Mouse (Mus musculus) skeletal muscle tissue, adult 2 months (tissue): ENCODE results near the gene Olfr651.
A peak's percentile ranks its signal among the peaks of the same experiment; 100 is the strongest.
"Not testable (repeated sequence)": the region's sequence is repeated elsewhere in the genome, so short reads cannot be mapped to it uniquely, and the experiment has no call there.

ENCODE experiments used
- DNase-seq: peaks from one replicate; pipeline ENCODE4 v3.0.0-alpha.2; 2012; ENCODE audit warnings: low read depth, low spot score

Olfr651 gene

GRCm38 (mm10) chr7:104549833-104550232 is at the start of gene Olfr651:
TSS of gene Olfr651 (plus strand) at chr7:104550133.
- DNase-seq: peak; percentile 13

DNA sequence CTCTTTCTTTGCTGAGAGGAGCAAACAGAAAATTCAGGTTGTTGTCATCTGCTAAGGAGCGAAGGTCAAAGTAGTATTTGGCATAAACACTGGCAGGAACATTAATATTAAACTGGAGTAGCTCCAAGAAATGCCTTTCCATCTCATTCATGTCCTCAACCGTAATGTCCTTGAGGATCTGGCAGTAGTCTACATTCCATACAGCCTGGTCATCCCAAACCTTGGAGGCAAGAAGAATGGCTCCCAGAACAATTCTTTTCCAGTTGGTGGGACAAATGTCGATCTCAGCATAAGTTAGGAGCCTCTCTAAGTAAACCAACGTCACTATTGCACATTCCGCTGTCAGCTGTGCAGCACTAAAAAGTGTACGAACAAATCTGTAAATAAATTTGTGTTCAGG is 48.7 kb upstream of the Olfr651 start:
- not testable (repeated sequence) for DNase-seq

DNA sequence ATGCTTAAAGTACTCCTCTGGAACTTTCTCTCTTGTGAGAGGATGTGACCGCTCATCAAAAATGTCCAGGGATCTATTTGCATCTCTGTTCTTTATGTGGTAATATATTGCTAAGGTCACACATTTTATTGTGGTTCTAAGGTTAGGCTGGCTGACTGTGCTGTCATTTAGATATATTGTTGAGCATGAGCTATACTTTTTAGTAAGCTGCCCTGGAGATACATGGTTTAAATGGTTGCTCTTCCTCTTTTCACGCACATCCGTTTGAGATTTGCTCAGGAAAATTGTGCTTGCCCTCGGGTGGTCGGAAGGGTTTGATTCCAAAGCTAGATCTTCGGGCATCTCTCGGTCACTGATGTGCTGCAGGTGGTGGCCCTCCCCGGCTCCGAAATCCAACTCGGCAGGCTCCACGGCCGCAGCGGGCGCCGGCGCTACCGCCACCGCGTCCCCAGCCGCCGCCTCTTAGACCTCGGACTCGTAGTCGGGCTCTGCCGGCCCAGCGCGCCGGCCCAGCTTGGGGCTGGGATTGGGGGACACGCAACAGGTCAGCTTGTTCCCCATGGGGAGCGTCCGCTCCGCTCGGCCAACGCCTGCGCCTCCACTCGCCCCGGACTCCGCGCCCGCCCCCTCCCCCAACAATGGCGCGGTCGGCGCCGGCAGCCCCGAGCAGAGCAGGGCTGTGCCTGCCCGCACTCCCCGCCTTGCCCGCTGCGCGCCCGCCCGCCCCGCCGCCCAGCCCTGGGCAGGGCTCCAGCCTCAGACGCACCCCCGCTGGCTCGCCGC is 48.2 kb upstream of the Olfr651 start:
- DNase-seq: no peak

DNA sequence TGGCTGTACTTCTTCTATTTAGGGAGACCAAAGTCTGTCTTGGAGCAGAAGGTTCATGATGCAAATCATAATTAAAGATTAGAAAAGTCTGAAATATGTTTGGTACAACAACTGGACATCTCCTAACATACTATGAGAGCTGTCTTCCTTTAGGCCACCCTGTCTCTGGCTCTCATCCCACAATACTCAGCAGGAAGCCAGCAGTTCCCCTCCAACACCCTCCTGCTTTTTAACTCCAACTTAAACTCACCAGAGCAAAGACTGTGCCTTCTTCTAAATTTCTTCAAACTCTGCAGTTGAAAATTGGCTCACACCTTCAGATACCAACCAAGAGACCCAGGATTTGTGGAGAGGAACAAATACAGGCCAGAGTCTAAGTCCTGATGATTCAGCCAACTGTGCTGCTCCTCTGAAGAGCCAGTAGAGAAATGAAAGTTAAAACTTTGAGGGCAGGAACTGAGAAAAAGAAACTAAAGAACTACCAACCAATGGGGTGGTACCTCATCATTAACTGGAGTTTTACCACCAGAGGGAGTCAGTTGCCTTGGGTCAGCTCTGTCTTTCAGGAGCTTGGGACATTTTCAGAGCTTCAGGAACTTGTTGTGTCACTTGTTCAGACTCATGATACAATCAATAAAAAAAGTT is 42.4 kb upstream of the Olfr651 start, which contains the start of gene Trim30d:
Gene Trim30d, minus strand, starts transcription at position 429 of the 645 bp plus-strand sequence.
- DNase-seq: peak; percentile 11

GRCm38 (mm10) chr7:104552700-104553099 is 2.8 kb downstream of the Olfr651 start:
- DNase-seq: no peak

DNA sequence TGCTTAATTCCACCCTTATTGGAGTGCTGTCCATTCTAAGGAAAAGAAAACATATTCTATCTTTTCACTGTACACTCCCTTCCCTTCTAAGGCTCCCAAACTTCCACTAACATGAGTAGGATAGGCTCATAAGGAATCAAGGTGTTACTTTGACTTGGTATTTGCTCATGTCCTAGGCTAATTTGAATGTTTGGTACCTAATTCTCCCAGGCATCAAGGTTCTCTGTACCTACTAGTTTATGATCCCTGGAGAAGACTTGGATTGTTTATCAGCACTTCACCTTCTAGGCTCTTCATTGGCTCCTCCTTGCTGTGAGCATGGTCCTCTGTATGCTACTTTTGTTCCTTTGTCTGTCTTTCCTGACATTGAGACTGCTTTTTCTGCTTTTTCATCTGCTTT is 10.7 kb downstream of the Olfr651 start, which contains the start of gene Olfr652:
Gene Olfr652, plus strand, starts transcription at position 301 of the 400 bp plus-strand sequence.
- no peak for DNase-seq

- DNase-seq: no peak
Measured at GRCm38 (mm10) chr7:104577014-104577413, 27.1 kb downstream of the Olfr651 start, which contains the start of gene Olfr653. TSS of gene Olfr653 (plus strand) at chr7:104577314.

- no peak for DNase-seq
Measured at GRCm38 (mm10) chr7:104580846-104581245, 30.9 kb downstream of the Olfr651 start.

- no peak for DNase-seq
Measured at GRCm38 (mm10) chr7:104581429-104581828, 31.5 kb downstream of the Olfr651 start.

DNA sequence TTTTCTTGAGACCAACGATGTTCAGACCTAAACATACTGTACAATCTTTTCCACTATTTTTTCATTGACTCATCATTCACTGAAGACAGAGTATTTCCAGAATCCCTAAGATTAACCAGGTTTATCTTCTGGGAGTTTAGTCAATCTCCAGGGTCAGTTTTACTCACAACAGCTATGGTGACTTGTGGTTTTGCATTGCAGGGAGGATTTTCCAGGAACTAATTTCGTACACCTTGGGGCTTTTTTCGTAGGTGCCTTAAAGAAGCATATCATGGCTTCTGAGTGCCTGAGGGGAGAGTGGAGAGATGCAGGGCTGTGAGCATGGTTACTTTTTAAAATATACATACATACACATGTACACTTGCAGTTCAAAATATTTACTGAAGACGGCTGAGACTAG is 36.8 kb downstream of the Olfr651 start, which contains the start of gene Olfr654:
Gene Olfr654, plus strand, starts transcription at position 301 of the 400 bp plus-strand sequence.
- DNase-seq: no peak

GRCm38 (mm10) chr7:104588274-104588673 is 38.3 kb downstream of the Olfr651 start:
- DNase-seq: no peak

GRCm38 (mm10) chr7:104601679-104602078 is 51.7 kb downstream of the Olfr651 start, which contains the start of gene Olfr655:
TSS of gene Olfr655 (minus strand) at chr7:104601779.
- DNase-seq: no peak

GRCm38 (mm10) chr7:104603173-104603572 is 53.2 kb downstream of the Olfr651 start:
- DNase-seq: peak; percentile 3
